Mouse (Mus musculus) thymus, postnatal 36 days (tissue): ENCODE results near the gene Usp39.
A peak's percentile ranks its signal among the peaks of the same experiment; 100 is the strongest.

Experiments used
- DNase-seq, 2 experiments: peaks; one replicate each; pipeline ENCODE4 v3.0.0; 2022; ENCODE audit warnings: mixed read lengths in 2 of 2

The Usp39 gene

GRCm38 (mm10) chr6:72289484-72289883, 55.5 kb downstream of the Usp39 start:
- DNase-seq: no peak

GRCm38 (mm10) chr6:72283914-72284313, 61.1 kb downstream of the Usp39 start:
- DNase-seq: peak; percentile 15 to 22

- DNase-seq: no peak
Observed at GRCm38 (mm10) chr6:72280410-72280998, 64.5 kb downstream of the Usp39 start.

- no peak for DNase-seq
Observed at GRCm38 (mm10) chr6:72279505-72279904, 65.5 kb downstream of the Usp39 start.

GRCm38 (mm10) chr6:72278835-72279234, 66.1 kb downstream of the Usp39 start:
- no peak for DNase-seq

GRCm38 (mm10) chr6:72277508-72278166, 67.3 kb downstream of the Usp39 start:
- DNase-seq: no peak

- no peak for DNase-seq
Observed at GRCm38 (mm10) chr6:72276972-72277441, 68.0 kb downstream of the Usp39 start.

GRCm38 (mm10) chr6:72276141-72276540, 68.8 kb downstream of the Usp39 start:
- no peak for DNase-seq

GRCm38 (mm10) chr6:72275527-72275926, 69.5 kb downstream of the Usp39 start:
- DNase-seq: no peak

GRCm38 (mm10) chr6:72273153-72273552, 71.8 kb downstream of the Usp39 start:
- no peak for DNase-seq

- no peak for DNase-seq
Observed at GRCm38 (mm10) chr6:72272161-72272696, 72.8 kb downstream of the Usp39 start.

GRCm38 (mm10) chr6:72270952-72271519, 73.9 kb downstream of the Usp39 start:
- no peak for DNase-seq

GRCm38 (mm10) chr6:72270258-72270657, 74.7 kb downstream of the Usp39 start:
- DNase-seq: no peak
